Mouse (Mus musculus) myocyte (in vitro differentiated cells): ENCODE data around the gene H2afy2.

Experiments used
- CEBPB ChIP-seq: IDR thresholded peaks from 2 replicates; pipeline ENCODE4 v1.6.1; 2011; ENCODE audit warnings: mild to moderate bottlenecking, moderate library complexity; ENCODE audit not compliant: poor library complexity, insufficient read depth, severe bottlenecking
- MAX ChIP-seq: IDR thresholded peaks from one replicate; pipeline ENCODE4 v1.6.1; 2011; ENCODE audit warnings: low read depth, mild to moderate bottlenecking, control low read depth
- MYOD1 ChIP-seq, 3 experiments: IDR thresholded peaks; one replicate each; pipeline ENCODE4 v1.6.1; 2011; ENCODE audit warnings: control low read depth in 2 of 3, low read depth in 2 of 3, mild to moderate bottlenecking in 2 of 3, moderate library complexity in 1 of 3; ENCODE audit not compliant: insufficient read length in 2 of 3, control insufficient read depth in 1 of 3
- POLR2A ChIP-seq: IDR thresholded peaks from one replicate; pipeline ENCODE4 v1.6.1; 2011; ENCODE audit warnings: low read depth, mild to moderate bottlenecking, control low read depth, moderate library complexity; ENCODE audit not compliant: insufficient read length
- TCF12 ChIP-seq: IDR thresholded peaks from one replicate; pipeline ENCODE4 v1.6.1; 2011; ENCODE audit warnings: mild to moderate bottlenecking, control low read depth; ENCODE audit not compliant: poor library complexity, insufficient read depth, severe bottlenecking
- USF1 ChIP-seq: IDR thresholded peaks from one replicate; pipeline ENCODE4 v1.6.1; 2011; ENCODE audit warnings: low read depth, mild to moderate bottlenecking, control low read depth, moderate library complexity

DNA sequence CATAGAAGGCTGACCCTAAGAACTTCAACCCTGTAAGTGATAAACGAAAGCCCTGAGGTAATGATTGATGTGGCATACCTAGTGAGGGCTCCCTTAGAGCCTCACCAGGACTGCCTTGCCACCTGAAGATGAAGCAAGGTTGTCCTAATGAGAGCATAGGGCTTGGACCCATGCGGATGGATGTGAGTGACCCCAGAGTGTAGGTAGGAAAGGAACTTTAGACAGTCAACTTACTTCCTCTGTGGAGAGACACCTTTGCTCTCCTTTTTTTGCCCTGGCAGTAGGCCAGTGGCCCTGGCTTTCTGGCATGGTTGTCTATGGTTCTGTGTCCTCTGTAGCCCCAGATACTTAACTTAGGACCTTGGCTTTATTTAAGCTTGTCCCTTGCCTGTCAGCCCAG, 86.9 kb downstream of the H2afy2 start:
- TF ChIP-seq POLR2A (no peak), USF1 (no peak), MYOD1 (IDR thresholded peaks at IDR 0.05; ENCODE audit: control insufficient read depth in 1 of 3, insufficient read length in 2 of 3, low read depth in 2 of 3) (no peak), MAX (no peak), TCF12 (no peak), CEBPB (no peak)
